Mouse (Mus musculus) testis, adult 2 months (tissue): Measurements from ENCODE around the gene Mrps17.

Experiments used
- CTCF ChIP-seq: fragments of 200-500 bp; IDR thresholded peaks from 2 replicates; pipeline ENCODE4 v1.5.1; 2012; ENCODE audit warnings: low read depth, mild to moderate bottlenecking, inconsistent platforms, low read length, moderate library complexity; ENCODE audit not compliant: control insufficient read depth, insufficient read depth, insufficient replicate concordance
- POLR2A ChIP-seq: fragments of 200-500 bp; IDR thresholded peaks from 2 replicates; pipeline ENCODE4 v1.6.1; 2012; ENCODE audit warnings: low read depth, mild to moderate bottlenecking, inconsistent platforms, low read length, moderate library complexity; ENCODE audit not compliant: control insufficient read depth

DNA sequence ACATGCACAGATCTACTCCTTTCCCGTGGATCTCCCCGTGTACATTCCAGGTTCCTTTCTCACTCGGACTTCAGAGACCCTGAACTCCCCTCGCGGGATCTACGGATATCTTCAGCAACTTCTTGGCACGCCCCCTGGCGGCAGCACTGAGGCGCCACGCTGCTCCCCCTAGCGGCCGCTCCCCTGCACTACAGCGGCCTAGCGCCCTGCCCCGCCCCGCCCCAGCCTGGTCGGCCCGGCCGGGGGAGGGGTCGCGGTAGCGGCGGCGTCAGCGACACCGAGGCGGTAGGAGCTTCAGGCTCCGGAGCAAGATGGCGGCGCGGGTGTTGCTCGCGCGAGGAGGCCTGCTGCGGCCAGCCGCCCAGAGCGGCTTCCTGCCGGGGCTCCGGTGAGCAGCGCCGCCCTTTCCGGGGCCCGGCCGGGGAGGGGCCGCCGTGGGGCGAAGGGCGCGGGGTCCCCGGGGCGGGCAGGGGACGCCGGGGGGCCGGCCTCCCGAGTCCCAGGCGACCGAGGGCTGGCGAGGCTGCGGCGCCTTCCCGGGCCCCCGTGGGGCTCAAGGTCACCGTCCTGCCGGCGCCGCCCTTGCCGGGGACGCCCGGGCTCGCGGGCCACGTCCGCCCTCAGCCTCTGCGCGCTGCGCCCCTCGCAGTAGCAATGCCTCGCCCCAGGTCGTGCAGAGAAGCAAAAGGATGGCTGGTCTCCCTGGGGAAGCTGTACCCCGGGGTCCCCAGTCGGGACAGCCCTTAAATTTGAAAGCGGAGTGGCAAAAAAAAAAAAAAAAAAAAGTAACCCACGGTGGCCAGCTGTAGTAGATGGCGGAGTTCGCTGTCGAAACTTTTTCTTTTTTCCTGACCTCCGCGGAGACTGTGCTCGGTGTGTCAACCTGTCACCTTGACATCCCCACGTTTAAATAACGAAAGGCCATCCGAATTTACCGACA, 9.8 kb downstream of the Mrps17 start, which contains the start of gene Nipsnap2:
- TF ChIP-seq POLR2A (peak; percentile 75), CTCF (peak; percentile 100)
